Mouse (Mus musculus) liver, adult 2 months (tissue): ENCODE results near the gene Gm9970. TPM values are rescaled to one million over a fixed set of nuclear protein-coding genes. Genes with fewer than 3 reads are reported as not detected.
"Not testable (repeated sequence)": the region's sequence is repeated elsewhere in the genome, so short reads cannot be mapped to it uniquely, and the experiment has no call there.

Experiments
- DNase-seq: peaks from one replicate; pipeline ENCODE4 v3.0.0-alpha.2; 2011; ENCODE audit warnings: low read depth, low spot score; ENCODE audit errors: extremely low read depth
- H3K27ac ChIP-seq: fragments of 200-500 bp; replicated peaks from 2 replicates; pipeline ENCODE4 v1.5.1; 2012; ENCODE audit warnings: low read depth, mild to moderate bottlenecking, control low read depth, inconsistent platforms, low read length; ENCODE audit not compliant: insufficient read depth
- H3K27me3 ChIP-seq: fragments of 200-500 bp; 2 replicates; pipeline ENCODE4 v1.6.1; 2012; ENCODE audit warnings: mild to moderate bottlenecking, moderate library complexity, low read length, inconsistent platforms; ENCODE audit not compliant: control insufficient read depth, insufficient read depth
- H3K36me3 ChIP-seq: fragments of 200-500 bp; 2 replicates; pipeline ENCODE4 v1.6.1; 2012; ENCODE audit warnings: low read length, inconsistent platforms; ENCODE audit not compliant: control insufficient read depth, insufficient read depth
- H3K4me1 ChIP-seq: fragments of 200-500 bp; 2 replicates; pipeline ENCODE4 v1.6.1; 2011; ENCODE audit warnings: low read length; ENCODE audit not compliant: control insufficient read depth, insufficient read depth
- H3K4me3 ChIP-seq: fragments of 200-500 bp; 2 replicates; pipeline ENCODE4 v1.5.1; 2011; ENCODE audit warnings: low read depth, mild to moderate bottlenecking, control low read depth, low read length, moderate library complexity; ENCODE audit not compliant: insufficient read depth
- H3K79me2 ChIP-seq: fragments of 200-500 bp; 2 replicates; pipeline ENCODE4 v1.6.1; 2012; ENCODE audit warnings: inconsistent platforms, mild to moderate bottlenecking, low read length, moderate library complexity; ENCODE audit not compliant: control insufficient read depth, insufficient read depth
- H3K9ac ChIP-seq: fragments of 200-500 bp; 2 replicates; pipeline ENCODE4 v1.6.1; 2012; ENCODE audit warnings: low read depth, mild to moderate bottlenecking, control low read depth, inconsistent platforms, low read length
- CTCF ChIP-seq: fragments of 200-500 bp; IDR thresholded peaks from 2 replicates; pipeline ENCODE4 v1.5.1; 2011; ENCODE audit warnings: low read depth, low read length, control low read depth
- POLR2A ChIP-seq: fragments of 200-500 bp; IDR thresholded peaks from 2 replicates; pipeline ENCODE4 v1.6.1; 2011; ENCODE audit warnings: low read length, control low read depth; ENCODE audit not compliant: insufficient read depth; ENCODE audit errors: extremely low read depth
- WGBS: fragments of 180-500 bp; shearing (Covaris S2); methylation state at CpG from one replicate; pipeline ENCODE4 v1.1.7; 2018; 5-methylcytosine and 5-hydroxymethylcytosine counted together
- polyA plus RNA-seq: library from polyadenylated mRNA; depleted of rRNA; stranded (reverse); fragments of >200 nt; gene quantifications from 2 replicates; pipeline ENCODE4 v1.2.3, GENCODE M21; 2012
- total RNA-seq: library from RNA; depleted of rRNA; stranded (reverse); fragments of >200 nt; gene quantifications from 2 replicates; pipeline ENCODE4 v1.2.3, GENCODE M21; 2014

Gm9970 gene
- total and polyA plus RNA-seq, 2 experiments, result not detected

DNA sequence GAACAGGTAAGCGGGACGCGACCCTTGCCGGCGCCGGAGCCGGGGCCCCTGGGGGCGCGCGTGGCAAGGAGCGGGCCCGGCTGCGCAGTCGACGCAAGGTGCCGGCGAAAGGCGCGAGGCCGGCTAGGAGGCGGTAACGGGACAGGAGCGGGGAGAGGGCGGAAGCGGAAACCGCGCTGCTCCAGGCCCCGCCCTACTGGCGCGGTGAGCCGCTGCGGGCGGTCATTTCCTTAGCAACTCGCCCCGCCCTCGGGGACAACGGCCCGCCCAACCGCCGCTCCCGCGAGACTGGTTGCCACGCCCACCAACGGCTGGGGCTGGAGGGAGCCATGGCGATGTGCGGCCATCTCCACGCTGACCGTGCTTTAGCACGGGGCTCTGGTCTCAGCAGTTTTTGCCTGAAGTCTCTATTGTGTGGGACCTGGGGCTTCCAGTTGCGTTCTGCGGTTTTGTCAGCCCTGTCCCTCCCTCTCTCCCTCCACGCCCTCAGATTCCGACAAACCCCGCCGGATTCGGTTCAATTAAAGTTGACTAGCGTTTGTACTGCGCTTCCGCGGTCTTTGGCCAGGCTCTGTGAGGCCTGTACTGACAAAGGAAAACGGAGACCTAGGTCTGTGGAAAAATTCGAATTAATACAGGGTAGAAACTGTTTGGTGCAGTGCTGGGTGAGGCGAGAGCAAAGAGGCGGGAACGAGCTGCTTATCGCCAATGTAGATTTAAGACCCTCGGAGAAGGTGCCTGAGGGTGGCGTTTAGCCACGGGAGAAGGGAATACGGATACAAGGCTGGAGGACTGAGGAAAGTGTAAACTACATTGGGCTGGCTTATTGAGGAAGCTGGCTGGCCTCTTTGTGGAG, 20.4 kb downstream of the Gm9970 start, which contains the start of gene Ppm1g:
TSS of gene Ppm1g (minus strand) at position 240 of the 856 bp plus-strand sequence.
- Histone ChIP-seq H3K9ac (peak within 1 kb of the TSS; percentile 89), H3K36me3 (no peaks in the 10 kb centered on the region), H3K27me3 (no peaks in the 10 kb centered on the region), H3K4me1 (peaks cover 10% of the 10 kb centered on the region), H3K27ac (peak within 1 kb of the TSS; percentile 70), H3K79me2 (peaks cover 8% of the 10 kb centered on the region; the same call in 1 of the 2 replicates), H3K4me3 (peak within 1 kb of the TSS; percentile 76)
- under 1% methylated on average over 61 of the region's 70 CpGs for WGBS
- TF ChIP-seq POLR2A (peak; percentile 81), CTCF (no peak)
- peak; percentile 82 for DNase-seq

DNA sequence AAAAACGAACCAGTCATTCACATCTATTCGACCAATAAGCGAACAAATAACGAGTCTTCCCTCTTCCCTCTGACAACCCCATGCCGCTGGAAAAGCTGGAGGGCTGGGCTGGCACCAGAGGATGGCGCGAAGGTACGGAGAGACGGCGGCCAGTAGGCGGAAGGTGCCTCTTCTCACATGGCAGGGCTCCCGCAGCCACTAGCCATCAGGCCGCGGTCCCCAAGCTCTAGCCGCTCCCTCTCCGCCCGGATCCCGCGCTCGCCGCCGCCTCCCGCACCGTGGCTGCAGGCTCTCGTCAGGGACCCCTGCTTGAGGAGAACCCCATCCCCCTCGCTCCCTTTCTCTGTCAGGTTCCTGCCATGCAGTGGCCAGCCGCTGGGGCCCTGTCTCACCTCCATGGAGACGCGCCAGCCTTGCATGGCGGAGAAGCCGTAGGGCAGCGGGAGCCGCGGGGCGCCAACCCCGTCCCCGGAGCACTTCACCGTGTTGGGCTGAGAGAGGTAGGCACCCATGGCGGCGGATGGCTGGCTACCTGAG, 21.1 kb downstream of the Gm9970 start:
- peaks cover 10% of the 10 kb centered on the region for H3K4me1 ChIP-seq

DNA sequence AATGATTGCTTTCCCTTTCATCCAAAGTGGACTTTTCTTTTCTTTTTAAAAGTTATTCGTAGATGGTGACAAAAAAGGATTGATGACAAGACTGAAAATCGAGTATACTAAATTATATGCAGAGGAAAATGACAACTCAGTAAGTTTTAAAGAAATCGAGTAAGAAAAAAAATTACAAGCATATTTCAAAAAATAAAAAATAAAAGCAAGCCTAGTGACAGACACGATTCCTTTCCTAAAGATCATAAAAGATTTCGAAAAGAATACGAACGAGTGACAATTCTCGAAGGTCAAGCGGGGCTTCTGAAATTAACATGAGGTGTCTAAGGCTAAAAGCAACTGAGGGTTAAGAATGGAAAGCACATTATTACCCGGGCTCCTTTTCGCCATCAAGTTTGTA, 21.6 kb downstream of the Gm9970 start:
- peak overlapping the region; percentile 64; the same call in 1 of the 2 replicates for H3K27ac ChIP-seq
- DNase-seq, result no peak
- H3K4me3 ChIP-seq, result peak overlapping the region; percentile 76
- no peaks in the 10 kb centered on the region for H3K36me3 ChIP-seq
- H3K9ac ChIP-seq, result peak overlapping the region; percentile 89
- H3K27me3 ChIP-seq, result no peaks in the 10 kb centered on the region
- H3K4me1 ChIP-seq, result peaks cover 10% of the 10 kb centered on the region
- under 1% methylated on average over 11 of the region's 11 CpGs for WGBS
- no peak for TF ChIP-seq POLR2A
- TF ChIP-seq CTCF, result no peak
- H3K79me2 ChIP-seq, result peaks cover 14% of the 10 kb centered on the region; the same call in 1 of the 2 replicates

More for the DNA sequence above, 21.1 kb downstream of the Gm9970 start:
- H3K36me3 ChIP-seq, result no peaks in the 10 kb centered on the region
- H3K79me2 ChIP-seq, result peaks cover 10% of the 10 kb centered on the region; the same call in 1 of the 2 replicates
- no peak for DNase-seq
- TF ChIP-seq POLR2A, result 0 out of 2 replicates have a peak, but pooled peaks have one; percentile 4
- TF ChIP-seq CTCF, result no peak
- no peaks in the 10 kb centered on the region for H3K27me3 ChIP-seq
- peak overlapping the region; percentile 64 for H3K27ac ChIP-seq
- under 1% methylated on average over 40 of the region's 40 CpGs for WGBS
- H3K4me3 ChIP-seq, result peak overlapping the region; percentile 76
- peak overlapping the region; percentile 89 for H3K9ac ChIP-seq

DNA sequence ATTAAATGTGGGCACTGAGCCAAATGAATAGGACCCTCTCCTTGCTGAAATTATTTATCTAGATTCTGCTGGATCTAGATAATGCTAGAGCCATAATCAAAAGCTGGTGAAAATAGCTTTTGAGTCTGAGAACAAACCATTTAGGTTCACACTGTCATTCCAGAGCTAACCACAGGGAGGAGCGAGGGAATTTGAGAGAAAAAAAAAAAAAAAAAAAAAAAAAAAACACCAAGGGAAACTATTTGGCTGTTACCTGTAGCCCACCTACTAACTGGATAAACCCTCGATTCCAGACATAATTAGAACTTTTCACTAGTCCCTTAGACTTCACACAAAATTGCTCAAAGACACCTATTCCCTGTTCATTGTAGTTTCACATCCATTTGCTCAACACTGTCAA, 22.0 kb downstream of the Gm9970 start:
- peak; percentile 35 for DNase-seq
- Histone ChIP-seq H3K4me1 (peaks cover 10% of the 10 kb centered on the region), H3K27me3 (no peaks in the 10 kb centered on the region), H3K27ac (no peak overlapping the region), H3K79me2 (peaks cover 14% of the 10 kb centered on the region; the same call in 1 of the 2 replicates), H3K9ac (no peak overlapping the region), H3K36me3 (no peaks in the 10 kb centered on the region), H3K4me3 (no peak overlapping the region)
- TF ChIP-seq CTCF, result no peak
- no peak for TF ChIP-seq POLR2A
- WGBS, result 0% methylated on average over 2 of the region's 2 CpGs

DNA sequence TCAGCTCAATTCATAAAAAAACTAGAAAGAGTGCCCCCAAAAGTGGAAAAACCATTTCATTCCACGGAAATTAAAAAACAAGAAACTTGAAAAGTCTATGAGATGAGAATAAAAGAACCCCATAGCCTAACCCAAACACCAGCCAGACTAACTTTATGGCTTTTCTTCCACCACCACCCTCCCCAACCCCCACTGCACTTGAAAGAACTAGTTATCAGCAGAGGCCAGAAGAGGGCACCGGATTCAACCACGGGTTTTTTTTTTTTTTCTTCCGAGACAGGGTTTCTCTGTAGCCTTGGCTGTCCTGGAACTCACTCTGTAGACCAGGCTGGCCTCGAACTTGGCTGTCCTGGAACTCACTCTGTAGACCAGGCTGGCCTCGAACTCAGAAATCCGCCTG, 22.7 kb downstream of the Gm9970 start:
- no peak overlapping the region for H3K9ac ChIP-seq
- H3K4me1 ChIP-seq, result peaks cover 10% of the 10 kb centered on the region
- H3K27ac ChIP-seq, result no peak overlapping the region
- H3K36me3 ChIP-seq, result no peaks in the 10 kb centered on the region
- 42% methylated on average over 7 of the region's 7 CpGs for WGBS
- H3K4me3 ChIP-seq, result no peak overlapping the region
- TF ChIP-seq CTCF (no peak), POLR2A (no peak)
- H3K27me3 ChIP-seq, result no peaks in the 10 kb centered on the region
- peaks cover 14% of the 10 kb centered on the region; the same call in 1 of the 2 replicates for H3K79me2 ChIP-seq
- DNase-seq, result no peak

DNA sequence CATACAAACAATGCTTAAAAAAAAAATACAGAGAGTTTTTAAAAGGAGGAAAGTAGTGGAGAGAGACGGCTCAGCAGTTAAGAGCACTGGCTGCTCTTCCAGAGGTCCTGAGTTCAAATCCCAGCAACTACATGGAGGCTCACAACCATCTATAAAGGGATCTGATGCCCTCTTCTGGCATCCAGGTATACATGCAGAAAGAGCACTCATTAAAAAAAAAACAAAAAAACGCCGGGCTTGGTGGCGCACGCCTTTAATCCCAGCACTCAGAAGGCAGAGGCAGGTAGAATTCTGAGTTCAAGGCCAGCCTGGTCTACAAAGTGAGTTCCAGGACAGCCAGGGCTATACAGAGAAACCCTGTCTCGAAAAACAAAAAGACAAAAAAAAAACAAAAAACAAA, 24.5 kb downstream of the Gm9970 start:
- H3K4me3 ChIP-seq, H3K36me3 ChIP-seq, H3K9ac ChIP-seq, H3K27me3 ChIP-seq, H3K4me1 ChIP-seq, H3K27ac ChIP-seq, DNase-seq: not testable (repeated sequence)
- 79% methylated on average over 6 of the region's 6 CpGs for WGBS
- H3K79me2 ChIP-seq, result peaks cover 20% of the 10 kb centered on the region; the same call in 1 of the 2 replicates
